Mouse (Mus musculus): ENCODE data around the gene Tpd52l1. TPM values are rescaled to one million over a fixed set of nuclear protein-coding genes. Genes with fewer than 3 reads are reported as not detected.

Gene Tpd52l1
- total RNA-seq, 2 experiments from 2014 or later = 31.7 to 49.5 TPM

Other genes with a start within 250 kb of the Tpd52l1 start
- gene Hddc2, start 132.6 kb downstream of the Tpd52l1 start, total RNA-seq (2021) = 10 to 100 TPM; 24.9 to 36.5 TPM
- gene Rnf217, start 163.2 kb upstream of the Tpd52l1 start, total RNA-seq (2021) = 10 to 100 TPM in 1 of 2 experiments, 1 to 10 TPM in 1; 8.7 to 10.1 TPM